Mouse (Mus musculus): Measurements from ENCODE around the gene Plk2. TPM values are rescaled to one million over a fixed set of nuclear protein-coding genes. Genes with fewer than 3 reads are reported as not detected.
A peak's percentile ranks its signal among the peaks of the same experiment; 100 is the strongest.
"Not testable (repeated sequence)": the region's sequence is repeated elsewhere in the genome, so short reads cannot be mapped to it uniquely, and the experiment has no call there.

Gene Plk2
- total and polyA plus RNA-seq, 2 experiments from 2014 or later = 123 to 130 TPM

DNA sequence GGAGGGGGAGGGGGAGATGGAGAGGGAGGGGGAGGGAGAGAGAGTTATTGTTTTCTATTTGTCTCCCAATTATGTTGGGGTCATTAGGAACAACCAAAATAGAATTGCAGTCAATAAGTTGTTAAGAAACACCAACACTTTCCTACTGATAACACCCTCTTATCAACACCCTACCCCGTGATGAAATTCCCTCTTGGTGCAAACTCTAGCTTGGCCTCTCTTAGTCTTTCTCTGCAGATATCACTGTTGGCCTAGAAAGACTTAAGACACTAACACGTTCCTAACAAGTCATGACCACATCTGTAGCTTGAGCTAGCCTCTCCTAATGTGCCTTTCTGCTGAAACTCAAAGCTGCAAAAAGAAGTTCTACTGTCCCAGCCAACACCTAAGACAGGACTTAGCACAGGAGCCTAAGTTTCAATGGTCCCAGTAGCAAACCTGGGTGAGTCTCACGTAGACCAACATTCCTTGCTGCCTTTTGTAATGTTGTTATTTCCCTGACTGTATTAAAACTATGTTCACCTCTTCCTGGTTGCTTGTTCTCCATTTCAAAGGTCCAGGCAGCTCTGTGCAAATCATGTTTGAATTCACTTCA, 26.8 kb upstream of the Plk2 start:
- peak; percentile 27; the same call in 1 of the 2 replicates for ATAC-seq (ENCODE audit: low FRiP score)
- no peak for TF ChIP-seq CTCF (IDR thresholded peaks at IDR 0.05)
- Histone ChIP-seq H3K36me3 (ENCODE audit: insufficient read depth, low read length) (no peaks in the 10 kb centered on the region), H3K27ac (ENCODE audit: low read depth, low read length) (no peak overlapping the region), H3K4me2 (ENCODE audit: low read depth, low read length, poor library complexity, severe bottlenecking) (no peak overlapping the region), H3K9me3 (ENCODE audit: low read length) (no peaks in the 10 kb centered on the region), H3K4me1 (ENCODE audit: insufficient read depth, low read length) (no peaks in the 10 kb centered on the region), H3K4me3 (ENCODE audit: low read depth, low read length) (no peak overlapping the region), H3K9ac (replicated peaks; ENCODE audit: low read length, poor library complexity, severe bottlenecking) (no peak overlapping the region), H3K27me3 (ENCODE audit: insufficient read depth, low read length) (no peaks in the 10 kb centered on the region)
- WGBS = 89% methylated on average over 3 of the region's 3 CpGs
- no peak for DNase-seq (ENCODE audit: low spot score)

DNA sequence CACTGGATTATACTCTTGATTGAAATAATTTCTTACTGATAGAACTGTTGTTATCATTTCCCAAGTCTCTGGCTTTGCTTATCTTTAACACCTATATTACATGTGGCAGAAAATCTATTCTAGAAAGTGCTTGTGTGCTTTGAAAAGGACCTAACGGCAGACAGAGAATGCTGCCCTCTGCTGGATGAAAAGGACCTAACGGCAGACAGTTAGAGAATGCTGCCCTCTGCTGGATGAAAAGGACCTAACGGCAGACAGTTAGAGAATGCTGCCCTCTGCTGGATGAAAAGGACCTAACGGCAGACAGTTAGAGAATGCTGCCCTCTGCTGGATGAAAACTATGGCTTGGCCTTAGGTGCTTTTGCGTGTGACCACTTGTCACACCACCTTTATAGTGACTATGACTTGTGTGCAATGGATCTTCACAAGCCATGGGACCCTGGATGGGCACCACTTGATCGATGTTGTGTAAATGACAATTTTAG, 26.2 kb upstream of the Plk2 start:
- TF ChIP-seq CTCF (IDR thresholded peaks at IDR 0.05) = peak; percentile 100
- H3K9me3 ChIP-seq (ENCODE audit: low read length); H3K27ac ChIP-seq (ENCODE audit: low read depth, low read length); H3K4me3 ChIP-seq (ENCODE audit: low read depth, low read length); H3K4me2 ChIP-seq (ENCODE audit: low read depth, low read length, poor library complexity, severe bottlenecking); H3K36me3 ChIP-seq (ENCODE audit: insufficient read depth, low read length); H3K9ac ChIP-seq (replicated peaks; ENCODE audit: low read length, poor library complexity, severe bottlenecking); H3K27me3 ChIP-seq (ENCODE audit: insufficient read depth, low read length); H3K4me1 ChIP-seq (ENCODE audit: insufficient read depth, low read length): not testable (repeated sequence)
- 42% methylated on average over 6 of the region's 6 CpGs for WGBS
- ATAC-seq (ENCODE audit: low FRiP score) (peak; percentile 67), DNase-seq (ENCODE audit: low spot score) (peak; percentile 69)

- 92% methylated on average over 1 of the region's 1 CpGs for WGBS
- H3K27ac ChIP-seq (ENCODE audit: low read depth, low read length) = no peak overlapping the region
- H3K9me3 ChIP-seq (ENCODE audit: low read length) = no peaks in the 10 kb centered on the region
- no peak overlapping the region for H3K4me2 ChIP-seq (ENCODE audit: low read depth, low read length, poor library complexity, severe bottlenecking)
- no peak for ATAC-seq (ENCODE audit: low FRiP score)
- no peak overlapping the region for H3K9ac ChIP-seq (replicated peaks; ENCODE audit: low read length, poor library complexity, severe bottlenecking)
- TF ChIP-seq CTCF (IDR thresholded peaks at IDR 0.05) = no peak
- no peak overlapping the region for H3K4me3 ChIP-seq (ENCODE audit: low read depth, low read length)
- no peaks in the 10 kb centered on the region for H3K4me1 ChIP-seq (ENCODE audit: insufficient read depth, low read length)
- no peaks in the 10 kb centered on the region for H3K27me3 ChIP-seq (ENCODE audit: insufficient read depth, low read length)
- DNase-seq (ENCODE audit: low spot score) = no peak
- H3K36me3 ChIP-seq (ENCODE audit: insufficient read depth, low read length) = no peaks in the 10 kb centered on the region
These were observed 25.2 kb upstream of the Plk2 start for GRCm38 (mm10) chr13:110369673-110370072.

GRCm38 (mm10) chr13:110382447-110382901, 12.4 kb upstream of the Plk2 start:
- Histone ChIP-seq H3K4me1 (ENCODE audit: insufficient read depth, low read length) (no peaks in the 10 kb centered on the region), H3K9ac (replicated peaks; ENCODE audit: low read length, poor library complexity, severe bottlenecking) (no peak overlapping the region), H3K9me3 (ENCODE audit: low read length) (no peaks in the 10 kb centered on the region), H3K4me3 (ENCODE audit: low read depth, low read length) (no peak overlapping the region), H3K27ac (ENCODE audit: low read depth, low read length) (no peak overlapping the region), H3K4me2 (ENCODE audit: low read depth, low read length, poor library complexity, severe bottlenecking) (no peak overlapping the region), H3K27me3 (ENCODE audit: insufficient read depth, low read length) (no peaks in the 10 kb centered on the region), H3K36me3 (ENCODE audit: insufficient read depth, low read length) (no peaks in the 10 kb centered on the region)
- TF ChIP-seq CTCF (IDR thresholded peaks at IDR 0.05) = peak; percentile 88
- WGBS = 22% methylated on average over 5 of the region's 5 CpGs
- DNase-seq (ENCODE audit: low spot score) (peak; percentile 81), ATAC-seq (ENCODE audit: low FRiP score) (no peak)

- DNase-seq (ENCODE audit: low spot score) (no peak), ATAC-seq (ENCODE audit: low FRiP score) (no peak)
- no peak for TF ChIP-seq CTCF (IDR thresholded peaks at IDR 0.05)
- Histone ChIP-seq H3K27ac (ENCODE audit: low read depth, low read length) (no peak overlapping the region), H3K4me1 (ENCODE audit: insufficient read depth, low read length) (no peaks in the 10 kb centered on the region), H3K27me3 (ENCODE audit: insufficient read depth, low read length) (no peaks in the 10 kb centered on the region), H3K4me3 (ENCODE audit: low read depth, low read length) (no peak overlapping the region), H3K9ac (replicated peaks; ENCODE audit: low read length, poor library complexity, severe bottlenecking) (no peak overlapping the region), H3K36me3 (ENCODE audit: insufficient read depth, low read length) (no peaks in the 10 kb centered on the region), H3K4me2 (ENCODE audit: low read depth, low read length, poor library complexity, severe bottlenecking) (no peak overlapping the region), H3K9me3 (ENCODE audit: low read length) (no peaks in the 10 kb centered on the region)
- 70% methylated on average over 6 of the region's 6 CpGs for WGBS
These were observed 10.3 kb upstream of the Plk2 start for GRCm38 (mm10) chr13:110384514-110384913.

DNA sequence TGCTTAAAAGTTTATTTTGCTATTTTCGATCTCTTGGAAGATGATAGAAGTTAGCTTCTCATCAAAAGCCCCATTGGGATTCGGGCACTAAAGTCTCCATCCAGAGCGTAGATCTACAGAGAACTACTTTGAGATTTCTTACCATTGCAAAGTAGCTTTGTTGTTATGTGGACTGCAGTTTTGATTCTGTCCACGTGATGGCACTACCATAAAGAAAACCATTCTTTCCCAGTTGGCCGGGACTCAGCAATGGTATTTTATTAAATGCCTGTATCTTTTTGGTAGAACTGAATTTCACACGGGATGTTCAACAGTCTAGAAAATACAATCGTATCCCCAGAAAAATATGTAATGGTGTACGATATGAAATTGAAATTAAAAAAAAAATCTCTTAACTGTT, 2.6 kb upstream of the Plk2 start:
- H3K4me3 ChIP-seq (ENCODE audit: low read depth, low read length) = no peak overlapping the region

More for the DNA sequence above, 2.6 kb upstream of the Plk2 start:
- Histone ChIP-seq H3K9ac (replicated peaks; ENCODE audit: low read length, poor library complexity, severe bottlenecking) (no peak overlapping the region), H3K4me2 (ENCODE audit: low read depth, low read length, poor library complexity, severe bottlenecking) (no peak overlapping the region), H3K4me1 (ENCODE audit: insufficient read depth, low read length) (no peaks in the 10 kb centered on the region), H3K9me3 (ENCODE audit: low read length) (no peaks in the 10 kb centered on the region), H3K27ac (ENCODE audit: low read depth, low read length) (no peak overlapping the region), H3K36me3 (ENCODE audit: insufficient read depth, low read length) (no peaks in the 10 kb centered on the region), H3K27me3 (ENCODE audit: insufficient read depth, low read length) (no peaks in the 10 kb centered on the region)
- no peak for ATAC-seq (ENCODE audit: low FRiP score)
- 16% methylated on average over 8 of the region's 8 CpGs for WGBS
- DNase-seq (ENCODE audit: low spot score) = peak; percentile 84
- TF ChIP-seq CTCF (IDR thresholded peaks at IDR 0.05) = peak; percentile 93
